Mouse (Mus musculus) left cerebral cortex, postnatal 4 days (tissue): Measurements from ENCODE around the gene Smc3. TPM values are rescaled to one million over a fixed set of nuclear protein-coding genes. Genes with fewer than 3 reads are reported as not detected.
"Not testable (repeated sequence)": the region's sequence is repeated elsewhere in the genome, so short reads cannot be mapped to it uniquely, and the experiment has no call there.

Source experiments
- DNase-seq: peaks from one replicate; pipeline ENCODE4 v3.0.0-alpha.2; 2022
- intact Hi-C: fragments of 180-260 bp; cut with DNase I; formaldehyde crosslinking; loops from one replicate; pipeline ENCODE4 v1.15.1; 2025
- total RNA-seq, 2 experiments: library from RNA; stranded (reverse); gene quantifications; 2 replicates each; pipeline ENCODE4 v1.2.3; 2021

Gene Smc3
- total RNA-seq, 2 experiments from 2014 or later = 52.0 to 56.2 TPM

DNA sequence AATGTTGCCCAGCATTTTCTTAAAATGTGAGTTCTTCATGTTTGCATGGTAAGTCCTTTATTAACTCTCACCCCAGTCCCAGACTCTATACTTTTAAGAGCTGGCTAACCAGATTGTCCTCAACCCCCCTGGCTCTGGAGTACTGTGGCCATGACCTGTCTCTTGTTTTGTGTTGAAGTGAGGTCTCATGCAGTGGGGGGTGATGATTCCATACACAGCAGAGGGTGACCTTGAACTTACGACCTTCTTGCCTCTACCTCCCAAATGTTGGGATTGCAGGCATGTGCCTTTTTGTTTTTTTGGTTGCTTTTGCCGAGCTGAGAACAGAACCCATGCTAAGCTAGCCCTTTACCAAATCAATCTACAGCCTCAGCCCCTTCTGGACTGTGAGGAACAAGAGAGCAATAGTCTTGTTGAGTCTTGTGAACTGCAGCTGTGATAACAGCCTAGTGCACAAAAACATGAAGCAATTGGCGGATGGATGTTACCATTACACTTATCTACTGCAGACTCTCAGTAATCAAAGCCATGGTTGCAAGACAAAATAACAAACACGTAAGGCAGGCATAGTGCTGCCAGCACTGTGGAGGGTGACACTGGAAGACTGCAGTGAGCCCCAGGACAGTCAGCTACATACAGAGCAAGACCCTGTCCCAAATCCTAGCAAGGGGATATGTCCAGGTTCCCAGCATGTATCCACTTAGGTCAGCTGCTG is 24.7 kb upstream of the Smc3 start:
- intact Hi-C loops = no loop called here
- no peak for DNase-seq

DNA sequence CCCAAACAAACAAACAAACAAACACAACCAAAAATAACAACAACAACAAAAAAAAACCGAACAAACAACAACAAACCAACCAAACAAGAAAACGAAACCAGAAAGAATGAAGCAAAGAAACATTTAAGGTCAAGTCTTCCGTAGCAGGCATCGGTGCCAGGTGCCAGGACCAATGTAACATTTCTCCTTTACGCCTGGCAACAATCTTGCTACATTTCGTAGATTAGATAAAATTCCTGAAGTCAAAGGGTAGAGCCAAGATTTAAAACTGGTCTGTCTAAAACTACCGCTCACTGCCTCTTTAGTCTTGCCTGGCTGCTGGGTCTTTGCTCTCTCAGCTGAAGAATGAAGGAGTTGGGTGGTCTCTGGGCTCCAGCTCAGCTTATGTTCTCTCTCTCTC is 24.1 kb upstream of the Smc3 start:
- DNase-seq = no peak
- intact Hi-C loops = no loop called here

DNA sequence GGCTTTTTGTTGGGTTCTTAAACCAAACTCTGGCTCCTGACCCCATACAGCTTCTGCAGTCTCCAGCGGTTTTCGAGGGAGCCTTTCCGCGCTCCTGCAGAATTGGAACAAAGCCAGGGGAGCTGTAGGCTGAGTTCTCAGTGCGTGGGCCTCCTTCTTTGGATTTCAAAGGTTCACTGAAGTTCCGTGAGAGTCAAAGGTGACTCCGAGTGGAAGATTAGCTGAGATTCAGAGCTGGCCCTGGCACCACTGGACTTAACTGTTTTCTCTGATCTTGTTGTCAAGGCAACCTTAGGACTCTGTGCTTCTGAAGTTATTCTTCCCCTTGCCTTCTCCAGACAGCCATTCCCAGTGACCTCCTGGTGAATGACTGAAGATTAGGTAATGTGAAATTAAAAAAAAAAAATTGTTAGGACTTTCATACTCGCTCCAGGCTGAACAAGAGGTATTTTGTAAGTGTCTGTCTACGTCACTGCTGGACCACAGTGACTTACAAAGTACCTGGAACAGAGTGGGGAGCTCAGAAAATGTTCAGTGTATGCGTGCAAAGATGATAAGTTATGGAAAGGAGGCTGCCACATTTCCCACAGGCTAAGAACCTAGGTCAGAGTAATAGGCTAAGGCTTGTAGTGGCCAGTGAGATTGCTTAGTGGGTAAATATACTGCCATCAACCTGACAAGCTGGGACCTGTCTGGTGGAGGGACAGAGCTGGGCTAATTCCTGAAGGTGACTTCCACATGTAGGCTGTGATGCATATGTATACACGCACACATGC is 23.0 kb upstream of the Smc3 start:
- intact Hi-C loops = no loop called here
- no peak for DNase-seq

DNA sequence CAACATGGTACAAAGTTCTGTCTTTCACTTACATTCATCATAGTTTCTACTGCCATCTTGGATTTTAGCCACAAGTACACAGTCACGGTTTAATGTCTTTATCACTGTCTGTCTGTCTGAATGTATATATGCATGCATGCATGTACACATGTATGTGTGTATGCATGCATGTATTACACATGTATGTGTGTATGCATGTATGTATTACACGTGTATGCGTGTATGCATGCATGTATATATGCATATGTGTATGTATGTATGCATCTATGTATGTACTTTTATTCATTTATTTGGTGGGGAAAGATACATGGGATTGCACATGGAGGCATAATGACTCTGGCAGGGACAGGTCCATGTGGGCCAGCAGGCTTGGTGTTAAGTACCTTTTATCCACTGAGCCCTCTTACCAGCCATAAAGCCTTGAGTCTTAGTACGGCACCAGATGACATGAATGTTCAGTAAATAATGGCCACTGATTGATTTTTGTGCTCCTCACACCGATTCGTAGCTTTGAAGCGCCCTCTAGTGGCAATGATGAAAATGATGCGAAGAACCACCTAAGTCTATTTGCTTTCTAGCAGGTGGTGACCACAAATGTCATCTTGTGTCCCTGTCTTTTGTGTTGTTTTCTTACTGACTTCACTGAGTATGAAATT is 21.5 kb upstream of the Smc3 start:
- DNase-seq = peak; percentile 58
- intact Hi-C loops = loop anchor here (1.0 kb wide), 1 partner anchor 183 kb away; no protein-coding TSS in a partner anchor

DNA sequence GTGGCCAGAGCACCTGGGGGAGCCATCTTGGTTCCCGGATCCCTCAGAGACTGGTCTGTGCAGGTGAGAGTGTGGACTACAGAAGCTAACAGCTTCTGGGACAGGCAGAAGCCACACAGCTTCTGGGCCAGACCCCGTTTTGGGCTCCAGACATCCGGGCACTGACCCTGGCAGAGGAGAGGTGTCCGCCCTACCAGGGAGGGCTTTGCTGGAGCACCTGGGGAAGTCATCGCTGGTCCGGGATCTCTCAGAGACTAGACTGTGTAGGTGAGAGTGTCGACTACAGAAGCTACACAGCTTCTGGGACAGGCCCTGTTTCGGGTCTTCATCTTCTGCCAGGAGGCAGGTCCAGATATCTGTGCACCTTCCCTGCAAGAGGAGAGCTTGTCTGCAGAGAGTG is 19.9 kb upstream of the Smc3 start:
- intact Hi-C loops, DNase-seq: not testable (repeated sequence)

DNA sequence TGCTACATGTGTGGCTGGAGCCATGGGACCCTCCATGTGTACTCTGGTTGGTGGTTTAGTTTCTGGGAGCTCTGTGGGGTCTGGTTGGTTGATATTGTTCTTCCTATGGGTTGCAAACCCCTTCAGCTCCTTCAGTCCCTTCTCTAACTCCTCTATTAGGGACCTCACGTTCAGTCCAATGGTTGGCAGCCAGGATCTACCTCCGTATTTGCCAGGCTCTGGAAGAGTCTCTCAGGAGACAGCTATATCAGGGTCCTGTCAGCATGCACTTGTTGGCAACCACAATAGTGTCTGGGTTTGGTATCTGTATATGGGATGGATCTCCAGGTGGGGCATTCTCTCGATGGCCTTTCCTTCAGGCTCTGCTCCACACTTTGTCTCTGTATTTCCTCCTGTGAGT is 12.5 kb upstream of the Smc3 start:
- intact Hi-C loops, DNase-seq: not testable (repeated sequence)

DNA sequence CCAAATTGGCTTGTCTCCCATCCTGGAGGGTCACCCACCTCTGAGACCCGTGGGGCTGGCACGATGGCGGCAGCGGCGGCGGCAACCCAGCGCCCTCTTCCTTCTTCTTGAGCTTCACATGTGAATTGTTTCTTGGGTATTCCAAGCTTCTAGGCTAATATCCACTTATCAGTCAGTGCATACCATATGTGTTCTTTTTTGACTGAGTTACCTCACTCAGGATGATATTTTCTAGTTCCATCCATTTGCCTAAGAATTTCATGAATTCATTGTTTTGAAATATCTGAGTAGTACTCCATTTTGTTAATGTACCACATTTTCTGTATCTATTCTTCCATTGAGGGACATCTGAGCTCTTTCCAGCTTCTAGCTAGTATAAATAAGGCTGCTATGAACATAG is 11.2 kb upstream of the Smc3 start, which contains the start of gene Nutf2-ps1:
Nutf2-ps1 (minus strand) TSS at position 101 of the 400 bp plus-strand sequence.
- intact Hi-C loops, DNase-seq: not testable (repeated sequence)

DNA sequence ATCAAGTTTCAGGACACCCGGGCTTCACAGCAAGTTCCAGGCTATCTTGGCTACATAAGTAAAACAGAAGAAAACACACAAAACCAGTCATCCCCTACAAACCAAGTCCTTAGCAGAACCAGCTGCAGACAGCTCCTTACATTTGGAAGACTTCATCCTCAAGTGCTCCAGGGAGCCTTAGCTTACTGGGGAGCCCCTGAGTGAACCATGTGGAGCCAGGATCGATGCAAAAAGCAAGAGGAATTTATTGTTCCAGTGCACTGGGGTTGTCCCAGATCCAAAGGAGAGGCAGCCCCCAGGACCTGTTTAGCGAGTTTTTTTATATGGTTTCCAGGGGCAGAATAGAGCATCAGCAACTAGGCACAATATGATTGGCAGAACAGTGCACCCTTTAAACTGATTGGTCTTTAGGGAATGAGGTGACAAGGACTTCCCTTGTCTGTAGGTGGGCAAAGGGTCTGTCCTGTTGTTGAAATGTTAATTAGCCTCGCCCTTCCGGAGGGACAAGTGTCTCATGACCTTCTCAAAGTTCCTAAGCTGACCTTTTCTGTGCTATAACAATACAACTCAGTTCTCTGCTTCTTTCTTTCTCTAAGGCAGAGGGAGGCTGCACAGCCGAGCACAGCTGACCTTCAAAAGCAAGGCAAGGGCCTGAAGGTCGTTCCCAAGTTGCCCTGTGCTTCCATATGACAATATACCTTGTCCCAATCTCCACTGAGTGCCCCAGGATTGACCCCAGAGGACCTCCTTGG is 3.3 kb upstream of the Smc3 start:
- DNase-seq = no peak
- intact Hi-C loops = no loop called here

DNA sequence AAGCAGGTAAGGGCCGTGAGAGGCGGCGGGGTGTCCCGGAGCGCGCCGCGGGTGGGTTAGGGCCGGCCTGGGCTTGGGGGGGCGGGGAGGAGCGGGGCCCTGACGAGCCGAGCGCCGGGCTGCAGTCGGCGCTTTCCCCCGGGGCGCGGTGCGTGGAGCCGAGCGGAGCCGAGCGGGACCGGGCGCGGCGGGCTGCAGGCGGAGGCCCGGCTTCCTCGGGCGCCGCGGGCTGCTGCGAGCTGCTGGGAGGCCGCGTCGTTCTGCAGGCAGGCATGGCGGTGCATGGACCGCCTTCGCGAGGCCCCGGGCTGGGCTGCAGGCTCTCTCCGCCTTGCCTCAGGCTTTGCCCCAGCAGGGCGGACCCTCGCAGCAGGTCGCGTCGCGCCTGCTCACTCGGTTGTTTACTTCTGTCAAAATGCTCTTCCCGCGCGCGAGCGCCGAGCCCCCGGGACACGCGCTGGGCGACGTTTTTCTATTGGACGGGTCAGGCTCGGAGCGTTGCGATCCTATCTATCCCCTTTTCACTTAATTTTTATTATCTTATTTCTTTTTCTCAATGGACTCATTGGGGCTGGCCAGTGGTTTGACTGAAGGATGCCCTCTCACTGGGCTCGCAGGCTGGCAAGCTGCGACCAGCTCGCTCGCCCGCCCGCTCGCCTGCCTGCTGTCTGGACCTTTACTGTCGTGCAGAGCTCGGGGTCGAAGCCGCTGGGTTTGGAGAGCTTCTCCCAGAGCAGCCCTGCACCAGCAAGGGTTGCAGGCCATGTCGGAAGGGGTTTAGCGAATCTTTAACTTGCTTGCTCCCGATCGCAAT is 558 bp downstream of the Smc3 start:
- DNase-seq = peak; percentile 66
- intact Hi-C loops = no loop called here

DNA sequence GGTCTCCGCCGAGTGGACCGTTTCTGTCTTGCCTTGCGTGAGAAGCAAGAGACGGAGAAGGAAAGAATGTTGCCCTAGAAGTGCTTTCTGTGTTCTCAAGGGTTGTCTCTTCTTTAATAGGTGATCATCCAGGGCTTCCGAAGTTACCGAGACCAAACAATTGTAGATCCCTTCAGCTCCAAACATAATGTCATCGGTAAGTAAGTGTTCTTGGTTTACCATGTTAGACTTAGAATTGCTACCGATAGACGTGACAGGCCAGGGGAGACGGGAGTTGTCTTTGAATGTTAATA is 1.1 kb downstream of the Smc3 start:
- intact Hi-C loops = no loop called here
- no peak for DNase-seq

DNA sequence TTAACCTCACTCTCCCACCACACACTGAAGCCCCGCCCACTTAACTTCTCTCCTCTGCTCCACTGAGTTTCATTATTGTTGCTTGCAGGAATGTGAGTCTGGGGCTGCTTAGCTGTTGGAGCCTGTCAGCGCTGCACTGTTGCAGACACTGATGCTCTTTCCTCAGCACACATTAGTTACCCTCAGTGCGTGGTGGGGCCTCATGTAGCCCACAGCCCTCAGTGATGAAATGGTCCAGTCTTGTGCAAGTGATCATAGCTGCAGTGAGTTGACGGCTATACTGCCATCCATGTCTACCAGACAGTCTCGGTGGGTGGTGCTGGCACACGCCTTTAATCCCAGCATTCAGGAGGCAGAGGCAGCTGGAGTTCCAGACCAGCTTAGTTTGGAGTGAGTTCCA is 8.7 kb downstream of the Smc3 start:
- DNase-seq = peak; percentile 43
- intact Hi-C loops = no loop called here

DNA sequence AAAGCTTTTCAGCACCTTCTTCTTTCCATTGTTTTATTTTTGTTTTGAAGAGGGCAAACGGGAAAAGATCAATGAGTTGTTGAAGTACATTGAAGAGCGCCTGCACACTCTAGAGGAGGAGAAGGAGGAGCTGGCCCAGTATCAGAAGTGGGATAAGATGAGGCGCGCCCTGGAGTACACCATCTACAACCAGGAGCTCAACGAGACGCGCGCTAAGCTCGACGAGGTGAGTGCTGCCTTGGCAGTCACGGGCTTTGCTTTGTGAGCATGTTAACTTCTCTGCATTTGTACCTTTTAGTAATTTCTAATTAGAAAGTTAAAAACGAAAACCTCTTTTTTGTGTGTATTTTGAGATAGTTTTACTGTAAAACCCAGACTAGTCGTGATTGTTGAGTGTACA is 21.5 kb downstream of the Smc3 start:
- DNase-seq = no peak
- intact Hi-C loops = loop anchor here (10.0 kb wide), 1 partner anchor 1463 kb away; no protein-coding TSS in a partner anchor

DNA sequence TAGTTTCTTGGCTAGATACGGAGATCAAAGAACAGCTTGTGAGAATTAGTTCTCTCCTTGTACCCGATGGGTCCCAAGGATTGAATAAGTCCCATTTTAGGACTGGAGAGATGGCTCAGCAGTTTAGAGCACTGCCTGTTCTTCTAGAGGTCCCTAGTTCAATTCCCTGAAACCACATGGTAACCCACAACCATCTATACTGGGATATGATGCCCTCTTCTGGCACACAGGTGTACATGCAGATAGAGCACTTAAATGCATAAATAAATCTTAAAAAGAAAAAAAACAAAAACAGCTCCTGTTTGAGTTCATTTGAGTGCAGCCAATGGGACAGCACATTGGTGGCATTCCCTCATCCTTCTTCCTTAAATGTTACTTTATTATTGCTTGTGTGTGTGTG is 37.8 kb downstream of the Smc3 start:
- intact Hi-C loops = loop anchor here (10.0 kb wide), 1 partner anchor 243 kb away; the partner anchor contains the start of gene Smndc1
- no peak for DNase-seq

DNA sequence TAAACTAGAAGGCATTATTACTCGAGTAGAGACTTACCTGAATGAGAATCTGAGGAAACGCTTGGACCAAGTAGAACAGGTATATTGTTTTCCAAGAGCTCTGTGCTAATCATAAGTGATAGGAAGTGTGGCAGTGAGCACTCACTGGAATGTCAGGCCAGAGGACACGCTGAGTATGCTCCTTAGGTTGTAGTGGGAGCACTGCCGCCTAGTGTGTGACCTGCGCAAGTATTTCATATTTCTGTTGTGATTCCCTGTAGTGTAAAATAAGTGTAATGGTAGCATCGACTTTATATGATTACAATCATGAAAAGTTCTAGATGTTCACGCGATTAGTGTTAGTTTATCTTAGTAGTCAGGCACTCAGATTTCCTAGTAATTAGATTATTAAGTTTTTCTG is 38.5 kb downstream of the Smc3 start:
- intact Hi-C loops = loop anchor here (10.0 kb wide), 1 partner anchor 244 kb away; the partner anchor contains the start of gene Smndc1
- DNase-seq = no peak

DNA sequence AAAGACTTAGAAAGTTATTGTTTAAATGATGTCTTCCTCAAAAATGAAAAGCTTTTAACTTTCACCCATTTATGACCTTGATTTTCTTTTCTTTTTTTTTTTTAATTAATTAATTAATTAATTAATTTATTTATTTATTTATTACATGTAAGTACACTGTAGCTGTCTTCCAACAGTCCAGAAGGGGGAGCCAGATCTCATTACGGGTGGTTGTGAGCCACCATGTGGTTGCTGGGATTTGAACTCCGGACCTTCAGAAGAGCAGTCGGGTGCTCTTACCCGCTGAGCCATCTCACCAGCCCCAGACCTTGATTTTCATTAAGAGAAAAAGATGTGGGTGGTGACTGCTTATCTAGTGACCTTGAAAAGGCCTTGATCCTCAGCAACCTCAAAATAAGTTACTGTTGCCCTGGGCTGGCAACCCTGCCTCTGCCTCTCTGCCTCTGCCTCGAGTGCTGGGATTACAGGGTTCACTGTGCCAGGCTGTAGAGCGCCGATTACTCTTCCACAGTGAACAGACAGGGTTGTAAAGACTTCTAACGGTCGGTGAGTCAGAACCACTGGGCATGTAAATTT is 43.9 kb downstream of the Smc3 start:
- DNase-seq = no peak
- intact Hi-C loops = loop anchor here (10.0 kb wide), 1 partner anchor 1431 kb away; no protein-coding TSS in a partner anchor

DNA sequence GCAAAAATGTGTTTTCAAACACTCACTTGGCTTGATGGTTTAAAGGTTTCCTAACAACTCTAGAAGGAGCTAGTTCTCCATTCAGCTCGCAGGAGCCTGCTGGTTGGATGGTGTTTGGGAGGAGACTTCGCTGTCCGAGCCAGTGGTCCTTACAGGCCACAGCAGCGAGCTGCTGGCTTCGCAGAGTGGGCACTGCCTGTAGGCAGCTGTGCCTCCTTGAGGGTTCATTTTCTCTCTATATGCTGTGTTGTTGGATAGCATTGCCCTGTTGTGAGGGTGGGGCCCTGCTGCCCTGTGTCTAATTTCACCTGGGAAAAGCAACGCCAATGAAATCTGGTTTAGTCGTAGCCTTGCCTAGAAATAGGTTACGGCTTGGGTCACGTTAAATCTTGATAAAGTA is 47.1 kb downstream of the Smc3 start:
- no peak for DNase-seq
- intact Hi-C loops = loop anchor here (10.0 kb wide), 1 partner anchor 1428 kb away; no protein-coding TSS in a partner anchor

DNA sequence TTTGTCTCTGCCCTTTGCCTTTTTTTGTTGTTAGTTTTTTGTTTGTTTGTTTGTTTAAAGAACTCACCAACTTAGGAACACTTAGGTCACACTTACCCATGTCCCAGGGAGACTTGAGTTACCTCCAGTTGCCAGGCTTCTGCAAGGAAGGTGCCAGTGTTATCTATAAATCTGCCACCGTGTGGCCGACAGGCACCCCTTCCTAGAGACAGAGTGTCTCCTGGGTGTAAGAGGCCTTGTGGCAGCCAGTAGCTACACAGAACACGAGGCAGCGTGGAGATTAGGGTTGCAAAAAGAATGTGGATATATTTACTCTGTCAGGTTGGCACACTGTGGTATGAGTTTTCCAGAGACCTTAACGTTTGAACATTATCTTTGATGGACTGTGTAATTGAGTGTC is 47.9 kb downstream of the Smc3 start:
- no peak for DNase-seq
- intact Hi-C loops = loop anchor here (2.0 to 10.0 kb wide), 2 partner anchors 115 to 1427 kb away; no protein-coding TSS in a partner anchor

DNA sequence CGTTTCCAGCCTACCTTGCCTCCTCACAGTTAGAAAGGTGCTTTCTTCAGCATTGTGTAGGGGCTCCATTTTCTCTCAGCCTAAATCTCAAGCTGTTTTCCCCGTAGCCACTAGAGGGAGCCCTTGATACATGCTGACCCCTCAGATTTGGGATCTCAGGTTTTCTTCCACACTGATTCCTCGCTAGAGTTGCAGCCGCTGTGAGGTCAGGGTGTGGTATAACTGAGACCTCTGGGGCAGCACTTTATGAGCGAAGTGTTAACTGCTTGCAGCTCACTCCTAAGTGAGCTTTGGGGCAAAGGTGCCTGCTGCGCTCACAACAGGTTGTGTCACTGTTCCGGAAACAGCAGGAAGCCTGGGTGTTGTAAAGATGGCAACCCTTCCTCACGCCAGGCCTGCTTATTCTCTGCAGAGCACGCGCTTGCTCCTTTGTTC is 48.6 kb downstream of the Smc3 start:
- peak; percentile 70 for DNase-seq
- intact Hi-C loops = loop anchor here (2.0 to 10.0 kb wide), 2 partner anchors 114 to 1426 kb away; no protein-coding TSS in a partner anchor

DNA sequence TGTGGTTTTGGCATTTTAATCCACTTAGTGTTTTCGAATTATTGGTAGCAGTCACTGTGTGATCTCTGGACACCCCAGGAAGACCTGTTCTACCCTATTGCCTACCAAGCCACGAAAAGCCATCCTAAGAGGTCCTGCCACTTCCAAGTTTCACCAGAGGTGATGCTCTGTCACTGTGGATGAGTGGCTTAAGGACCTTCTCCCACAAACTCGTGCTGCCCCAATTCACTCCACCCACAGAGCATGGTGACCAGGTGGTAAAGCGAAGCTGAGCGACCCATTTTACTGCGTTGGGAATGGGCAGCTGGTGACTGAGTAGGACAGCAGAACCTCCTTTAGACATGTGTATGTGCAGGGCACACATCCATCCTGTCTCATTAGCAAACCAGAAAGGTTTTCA is 49.2 kb downstream of the Smc3 start:
- no peak for DNase-seq
- intact Hi-C loops = loop anchor here (2.0 to 10.0 kb wide), 2 partner anchors 113 to 1425 kb away; no protein-coding TSS in a partner anchor
